Mouse (Mus musculus) spleen, adult 2 months (tissue): ENCODE results near the gene Guca1a. TPM values are rescaled to one million over a fixed set of nuclear protein-coding genes. Genes with fewer than 3 reads are reported as not detected.

ENCODE experiments used
- DNase-seq, 2 experiments: peaks; one replicate each; pipeline versions ENCODE4 v3.0.0 to v3.0.0-alpha.2; 2012 to 2021; ENCODE audit warnings: low spot score in 2 of 2, low read depth in 1 of 2
- H3K27ac ChIP-seq: fragments of 200-500 bp; 2 replicates; pipeline ENCODE4 v1.5.1; 2012; ENCODE audit warnings: low read length, inconsistent platforms; ENCODE audit not compliant: insufficient read depth
- H3K27me3 ChIP-seq: fragments of 200-500 bp; 2 replicates; pipeline ENCODE4 v1.6.1; 2012; ENCODE audit warnings: mild to moderate bottlenecking, moderate library complexity, low read length, inconsistent platforms; ENCODE audit not compliant: control insufficient read depth, insufficient read depth
- H3K36me3 ChIP-seq: fragments of 200-500 bp; 2 replicates; pipeline ENCODE4 v1.6.1; 2012; ENCODE audit warnings: mild to moderate bottlenecking, low read length, inconsistent platforms; ENCODE audit not compliant: control insufficient read depth, insufficient read depth
- H3K4me1 ChIP-seq: fragments of 200-500 bp; 2 replicates; pipeline ENCODE4 v1.6.1; 2011; ENCODE audit warnings: inconsistent platforms; ENCODE audit not compliant: control insufficient read depth, insufficient read depth, insufficient read length
- H3K4me3 ChIP-seq: fragments of 200-500 bp; 2 replicates; pipeline ENCODE4 v1.5.1; 2011; ENCODE audit warnings: mild to moderate bottlenecking, inconsistent platforms; ENCODE audit not compliant: insufficient read depth, insufficient read length; ENCODE audit errors: extremely low read depth
- CTCF ChIP-seq: fragments of 200-500 bp; IDR thresholded peaks from 2 replicates; pipeline ENCODE4 v1.5.1; 2011; ENCODE audit warnings: mild to moderate bottlenecking, inconsistent platforms; ENCODE audit not compliant: insufficient read depth, insufficient read length, insufficient replicate concordance; ENCODE audit errors: extremely low read depth
- POLR2A ChIP-seq: fragments of 200-500 bp; IDR thresholded peaks from 2 replicates; pipeline ENCODE4 v1.6.1; 2011; ENCODE audit warnings: low read depth, low read length, inconsistent platforms
- WGBS: fragments of 180-500 bp; shearing (Covaris S2); methylation state at CpG from one replicate; pipeline ENCODE4 v1.1.7; 2018; 5-methylcytosine and 5-hydroxymethylcytosine counted together
- polyA plus RNA-seq: library from polyadenylated mRNA; depleted of rRNA; stranded (reverse); fragments of >200 nt; gene quantifications from 2 replicates; pipeline ENCODE4 v1.2.3, GENCODE M21; 2012; rRNA removed

Gene Guca1a
- polyA plus RNA-seq, 1 experiment: 1.9 TPM

DNA sequence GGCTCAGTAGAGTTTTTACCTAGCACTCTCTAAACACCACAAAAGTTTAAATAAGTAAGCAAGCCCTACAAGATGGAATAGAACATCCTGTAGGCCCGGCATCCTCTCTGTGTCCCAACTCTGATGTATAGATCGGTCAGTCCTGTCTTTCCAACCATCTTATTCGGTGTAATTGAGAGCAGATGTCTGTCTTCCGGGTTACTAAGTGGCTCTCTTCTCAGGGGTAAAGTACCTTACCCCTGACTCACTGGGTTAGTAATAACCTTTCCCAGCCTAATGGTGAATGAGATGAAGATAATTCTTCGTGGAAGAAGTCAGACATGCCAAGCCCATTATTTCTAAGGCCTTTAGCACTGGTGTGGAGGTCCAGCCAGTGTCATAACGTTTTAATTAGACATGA, 26.4 kb downstream of the Guca1a start:
- Histone ChIP-seq H3K27me3 (no peaks in the 10 kb centered on the region), H3K27ac (no peak overlapping the region), H3K4me1 (peaks cover 2% of the 10 kb centered on the region; the same call in 1 of the 2 replicates), H3K4me3 (no peak overlapping the region), H3K36me3 (peaks cover 32% of the 10 kb centered on the region)
- no peak for TF ChIP-seq CTCF
- TF ChIP-seq POLR2A: no peak
- WGBS: 83% methylated on average over 6 of the region's 6 CpGs
- no peak for DNase-seq

DNA sequence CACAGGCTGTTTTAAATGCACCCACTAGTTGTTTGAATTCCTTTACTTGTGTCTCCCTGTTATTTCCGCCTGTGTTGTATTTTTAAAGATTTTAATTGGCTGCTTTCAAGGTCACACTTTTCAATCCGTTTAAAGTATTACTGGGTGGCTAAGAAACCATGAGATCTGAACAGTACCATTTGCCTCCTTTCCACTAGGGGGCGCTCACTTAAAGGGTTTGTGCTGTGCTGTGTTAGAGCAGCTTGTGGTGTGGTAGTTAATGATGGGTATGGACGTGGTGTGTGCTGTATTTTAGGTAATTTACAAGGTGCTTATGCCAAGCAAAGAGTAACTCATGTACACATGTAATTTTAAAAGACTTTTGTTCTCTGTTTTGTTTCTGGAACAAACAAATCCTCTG, 28.9 kb downstream of the Guca1a start:
- Histone ChIP-seq H3K4me1 (peaks cover 2% of the 10 kb centered on the region; the same call in 1 of the 2 replicates), H3K27me3 (no peaks in the 10 kb centered on the region), H3K36me3 (peaks cover 23% of the 10 kb centered on the region), H3K4me3 (no peak overlapping the region), H3K27ac (no peak overlapping the region)
- 12% methylated on average over 4 of the region's 4 CpGs for WGBS
- TF ChIP-seq CTCF (peak; percentile 56; the same call in 1 of the 2 replicates), POLR2A (no peak)
- peak; percentile 50 for DNase-seq

DNA sequence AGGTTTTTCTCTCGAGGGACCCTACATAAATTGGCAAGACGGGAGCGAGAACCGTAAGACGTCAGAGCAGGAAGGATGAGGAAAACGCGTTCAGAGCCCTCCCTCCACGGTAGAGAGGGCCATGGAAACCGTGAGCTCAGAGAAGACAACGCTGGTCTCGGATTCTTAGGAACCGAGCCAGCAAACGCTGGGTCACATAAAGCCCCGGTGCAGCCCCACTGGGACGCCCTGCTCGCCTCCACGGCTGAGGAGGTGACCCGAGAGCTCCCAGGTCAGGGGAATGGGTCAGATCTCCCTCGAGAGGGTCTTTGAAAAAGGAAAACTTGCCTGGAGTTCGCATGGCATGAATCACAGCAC, 31.3 kb downstream of the Guca1a start:
- TF ChIP-seq POLR2A (no peak), CTCF (no peak)
- H3K27ac ChIP-seq: no peak overlapping the region; the same call in 1 of the 2 replicates
- DNase-seq: no peak
- WGBS: 2% methylated on average over 20 of the region's 20 CpGs
- peak overlapping the region; percentile 88 for H3K4me3 ChIP-seq
- no peaks in the 10 kb centered on the region for H3K27me3 ChIP-seq
- H3K36me3 ChIP-seq: peaks cover 8% of the 10 kb centered on the region
- peaks cover 2% of the 10 kb centered on the region; the same call in 1 of the 2 replicates for H3K4me1 ChIP-seq

DNA sequence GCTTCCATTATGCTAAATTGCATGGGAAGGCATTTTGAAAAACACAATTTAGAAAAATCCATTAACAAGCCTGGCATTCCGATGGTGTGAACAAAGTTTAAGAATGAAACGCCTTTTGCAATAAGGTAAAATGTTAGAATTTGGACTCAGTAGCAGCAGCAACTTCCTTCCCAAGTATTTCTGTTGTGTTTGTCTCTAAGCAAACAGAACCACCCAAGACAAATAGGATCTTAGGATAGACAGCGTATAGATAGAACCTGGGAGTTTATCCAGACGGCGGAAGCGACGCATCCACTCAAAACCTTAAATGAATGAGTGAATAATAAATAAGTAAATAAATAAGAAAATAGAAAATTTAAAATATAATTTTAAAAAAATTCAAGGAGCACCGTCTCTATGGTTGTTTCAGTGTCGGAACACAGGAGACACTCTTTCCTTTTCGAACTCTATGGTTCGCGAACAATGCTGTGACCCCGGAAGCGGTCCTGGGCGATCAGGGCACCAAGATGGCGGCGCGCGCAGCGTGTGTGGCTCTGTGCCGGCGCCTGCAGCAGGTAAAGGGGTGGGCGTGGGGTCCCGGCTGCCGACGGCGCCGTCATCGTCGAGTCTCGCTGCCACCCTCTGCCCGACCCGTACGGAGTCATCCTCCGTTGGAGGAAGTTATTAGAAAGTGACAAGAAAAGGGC, 31.8 kb downstream of the Guca1a start, which contains the start of gene Mrps10:
Gene Mrps10, plus strand, starts transcription at position 487 of the 686 bp plus-strand sequence.
- Histone ChIP-seq H3K27me3 (no peaks in the 10 kb centered on the region), H3K36me3 (peaks cover 5% of the 10 kb centered on the region), H3K4me1 (peaks cover 2% of the 10 kb centered on the region; the same call in 1 of the 2 replicates), H3K4me3 (peak within 1 kb of the TSS; percentile 88), H3K27ac (no peak within 1 kb of the TSS; the same call in 1 of the 2 replicates)
- 6% methylated on average over 35 of the region's 35 CpGs for WGBS
- DNase-seq: peak; percentile 80 to 81
- no peak for TF ChIP-seq POLR2A

DNA sequence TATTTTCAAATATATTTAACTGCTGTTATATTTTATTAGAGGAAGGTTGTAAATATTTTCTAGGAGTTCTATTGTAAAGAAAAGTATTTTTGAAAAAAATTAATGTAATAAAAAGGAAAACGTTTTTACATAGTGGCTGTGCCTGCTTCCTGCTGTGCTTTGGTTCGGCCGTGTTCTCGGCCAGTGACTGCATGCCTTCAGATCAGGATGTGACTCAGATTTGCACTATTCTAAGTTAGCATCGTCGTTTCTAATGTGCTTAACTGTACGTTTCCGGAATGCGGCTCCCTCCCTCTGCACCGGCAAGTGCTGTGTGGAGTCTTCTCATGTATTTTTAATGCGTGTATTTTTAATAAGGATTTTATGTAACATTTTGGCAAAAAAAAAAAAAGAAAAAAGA, 39.0 kb downstream of the Guca1a start:
- TF ChIP-seq POLR2A: no peak
- TF ChIP-seq CTCF: no peak
- Histone ChIP-seq H3K4me1 (no peaks in the 10 kb centered on the region), H3K4me3 (no peak overlapping the region), H3K27ac (no peak overlapping the region), H3K27me3 (no peaks in the 10 kb centered on the region), H3K36me3 (no peaks in the 10 kb centered on the region)
- no peak for DNase-seq
- 35% methylated on average over 11 of the region's 11 CpGs for WGBS

DNA sequence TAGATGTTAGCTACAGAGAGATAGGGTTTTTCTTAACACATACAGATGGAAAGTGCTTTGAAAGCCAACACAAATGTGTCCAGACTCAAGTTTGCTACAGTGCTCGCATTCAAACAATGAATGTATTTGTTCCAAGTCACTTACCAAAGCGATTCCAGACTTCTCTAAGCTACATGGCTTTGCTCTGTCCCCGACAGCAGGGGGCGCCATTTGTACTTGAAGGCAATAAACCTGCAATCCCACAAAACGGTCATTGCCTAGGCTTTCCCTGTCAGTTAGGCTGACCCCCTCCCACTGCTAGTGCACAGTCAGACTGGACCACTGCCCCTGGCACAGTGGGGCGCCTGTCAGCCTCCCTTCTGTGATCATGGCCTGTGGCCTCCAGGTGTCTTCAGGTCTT, 40.4 kb downstream of the Guca1a start:
- no peak overlapping the region for H3K4me3 ChIP-seq
- H3K27me3 ChIP-seq: no peaks in the 10 kb centered on the region
- WGBS: 41% methylated on average over 6 of the region's 6 CpGs
- no peaks in the 10 kb centered on the region for H3K36me3 ChIP-seq
- no peaks in the 10 kb centered on the region for H3K4me1 ChIP-seq
- peak; percentile 27 to 48 for DNase-seq
- H3K27ac ChIP-seq: no peak overlapping the region
- TF ChIP-seq POLR2A: no peak
- peak; percentile 49; the same call in 1 of the 2 replicates for TF ChIP-seq CTCF

DNA sequence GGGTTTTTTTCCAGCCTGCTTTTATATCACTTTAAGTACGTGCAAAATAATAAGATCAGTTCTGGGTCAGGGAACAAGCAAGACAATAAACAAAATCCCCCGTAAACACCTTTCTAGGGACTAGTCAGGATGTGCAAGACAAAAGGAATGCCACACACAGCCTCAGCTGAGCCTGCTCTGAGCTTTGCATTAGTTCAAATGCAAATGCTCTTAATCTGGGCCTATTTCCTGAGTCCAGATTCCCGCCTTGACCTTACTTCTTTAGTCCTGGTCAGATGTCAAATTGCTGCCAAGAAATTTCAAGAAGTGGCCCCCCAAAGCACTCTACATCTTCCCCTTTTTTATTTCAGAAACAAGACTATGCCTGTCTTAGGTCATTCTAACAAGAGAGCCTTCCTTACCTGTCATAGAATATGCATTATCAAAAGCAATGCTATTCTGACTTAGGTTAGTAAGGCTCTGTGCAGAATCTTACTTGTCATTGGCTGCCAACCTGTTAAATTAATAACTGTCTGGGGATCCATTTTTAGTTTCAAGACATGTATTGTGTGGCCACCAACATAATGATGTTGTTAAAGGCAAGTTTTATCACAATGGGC, 50.6 kb downstream of the Guca1a start:
- DNase-seq: no peak
- Histone ChIP-seq H3K27me3 (no peaks in the 10 kb centered on the region), H3K36me3 (peaks cover 3% of the 10 kb centered on the region; the same call in 1 of the 2 replicates), H3K4me1 (no peaks in the 10 kb centered on the region), H3K27ac (no peak overlapping the region), H3K4me3 (no peak overlapping the region)
- TF ChIP-seq POLR2A (no peak), CTCF (no peak)
- WGBS: 90% methylated on average over 3 of the region's 3 CpGs

Other genes starting within 250 kb of the Guca1a start
- gene Mrps10, start 31.7 kb downstream of the Guca1a start, polyA plus RNA-seq: 10.1 and 11.3 TPM in 2 replicates
- gene Guca1b, start 15.2 kb downstream of the Guca1a start, polyA plus RNA-seq: 1.7 and 2.2 TPM in 2 replicates
- gene AI661453, start 36.0 kb upstream of the Guca1a start, polyA plus RNA-seq: 0.26 and 0.28 TPM in 2 replicates
- not detected in 2 replicates for gene 1700001C19Rik, start 36.8 kb upstream of the Guca1a start, polyA plus RNA-seq
- 26.5 and 29.7 TPM in 2 replicates for gene Taf8, start 101.7 kb upstream of the Guca1a start, polyA plus RNA-seq
- gene Ccnd3, start 104.5 kb upstream of the Guca1a start, polyA plus RNA-seq: 171 and 240 TPM in 2 replicates
- 5.8 and 7.5 TPM in 2 replicates for gene Bysl, start 210.9 kb upstream of the Guca1a start, polyA plus RNA-seq
- 18.8 and 20.6 TPM in 2 replicates for gene Med20, start 211.0 kb upstream of the Guca1a start, polyA plus RNA-seq
- gene Gm20517, start 211.0 kb upstream of the Guca1a start, polyA plus RNA-seq: 0.39 and 1.2 TPM in 2 replicates
- 4.5 and 4.6 TPM in 2 replicates for gene Usp49, start 230.1 kb upstream of the Guca1a start, polyA plus RNA-seq